Mouse (Mus musculus) testis, adult 2 months (tissue): ENCODE data around the gene Rap1gap2. TPM values are rescaled to one million over a fixed set of nuclear protein-coding genes. Genes with fewer than 3 reads are reported as not detected.

Source experiments
- H3K27ac ChIP-seq: fragments of 200-500 bp; 2 replicates; pipeline ENCODE4 v1.5.1; 2012; ENCODE audit warnings: low read depth, low read length; ENCODE audit not compliant: control insufficient read depth, insufficient read depth
- H3K27me3 ChIP-seq: fragments of 200-500 bp; 2 replicates; pipeline ENCODE4 v1.6.1; 2012; ENCODE audit warnings: mild to moderate bottlenecking, low read length, moderate library complexity; ENCODE audit not compliant: control insufficient read depth, insufficient read depth
- H3K36me3 ChIP-seq: fragments of 200-500 bp; 2 replicates; pipeline ENCODE4 v1.6.1; 2012; ENCODE audit warnings: mild to moderate bottlenecking, low read length; ENCODE audit not compliant: control insufficient read depth, insufficient read depth
- H3K4me1 ChIP-seq: fragments of 200-500 bp; 2 replicates; pipeline ENCODE4 v1.6.1; 2012; ENCODE audit warnings: low read length; ENCODE audit not compliant: control insufficient read depth, insufficient read depth
- H3K4me3 ChIP-seq: fragments of 200-500 bp; 2 replicates; pipeline ENCODE4 v1.5.1; 2012; ENCODE audit warnings: low read depth, mild to moderate bottlenecking, low read length, moderate library complexity, mixed read lengths; ENCODE audit not compliant: control insufficient read depth
- CTCF ChIP-seq: fragments of 200-500 bp; IDR thresholded peaks from 2 replicates; pipeline ENCODE4 v1.5.1; 2012; ENCODE audit warnings: low read depth, mild to moderate bottlenecking, inconsistent platforms, low read length, moderate library complexity; ENCODE audit not compliant: control insufficient read depth, insufficient read depth, insufficient replicate concordance
- POLR2A ChIP-seq: fragments of 200-500 bp; IDR thresholded peaks from 2 replicates; pipeline ENCODE4 v1.6.1; 2012; ENCODE audit warnings: low read depth, mild to moderate bottlenecking, inconsistent platforms, low read length, moderate library complexity; ENCODE audit not compliant: control insufficient read depth
- polyA plus RNA-seq: library from polyadenylated mRNA; depleted of rRNA; stranded (reverse); fragments of >200 nt; gene quantifications from 2 replicates; pipeline ENCODE4 v1.2.3, GENCODE M21; 2012

Gene Rap1gap2
- polyA plus RNA-seq, 1 experiment: 3.4 TPM

DNA sequence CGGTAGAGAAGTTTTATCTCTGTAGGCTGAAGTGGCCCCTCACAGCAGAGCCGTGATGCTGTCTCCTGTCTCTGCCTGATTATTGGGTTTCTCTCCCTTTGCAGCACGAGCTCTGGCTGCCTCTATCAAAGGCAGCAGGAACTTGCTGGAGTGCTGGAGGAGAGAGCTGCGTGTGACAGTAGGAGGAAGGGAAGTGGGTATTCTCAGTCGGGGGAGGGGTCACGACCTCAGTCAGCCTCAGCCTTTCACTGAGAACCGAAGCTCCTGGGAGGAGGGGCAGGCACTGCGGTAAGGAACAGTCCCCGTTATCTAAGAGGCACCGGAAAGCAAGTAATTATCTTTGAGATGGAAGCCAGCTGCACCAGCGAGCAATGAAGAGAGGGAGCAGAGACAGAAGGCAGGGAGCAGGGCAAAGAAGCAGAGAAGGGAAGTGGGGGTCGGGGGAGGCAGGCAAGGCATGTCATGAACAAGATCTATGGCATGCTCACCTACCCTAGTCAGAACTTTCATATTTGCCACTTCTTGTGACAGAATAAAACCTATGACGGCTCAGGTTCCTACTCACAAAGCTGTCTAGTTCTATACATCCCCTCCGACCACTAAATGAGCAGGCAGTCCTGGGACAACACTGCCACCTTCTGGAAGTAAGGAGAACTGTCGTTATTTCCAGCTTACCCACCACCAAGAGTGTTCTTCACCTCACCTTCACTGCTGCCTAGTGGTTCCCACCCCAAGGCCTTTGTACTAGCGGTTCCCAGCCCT lies 63.6 kb downstream of the Rap1gap2 start:
- Histone ChIP-seq H3K4me3 (peak overlapping the region; percentile 46), H3K27ac (no peak overlapping the region), H3K36me3 (no peaks in the 10 kb centered on the region), H3K27me3 (no peaks in the 10 kb centered on the region), H3K4me1 (peaks cover 4% of the 10 kb centered on the region; the same call in 1 of the 2 replicates)
- TF ChIP-seq POLR2A (no peak), CTCF (peak; percentile 59; the same call in 1 of the 2 replicates)

- Histone ChIP-seq H3K4me3 (no peak overlapping the region), H3K4me1 (peaks cover 4% of the 10 kb centered on the region; the same call in 1 of the 2 replicates), H3K27ac (no peak overlapping the region), H3K36me3 (no peaks in the 10 kb centered on the region), H3K27me3 (no peaks in the 10 kb centered on the region)
- no peak for TF ChIP-seq POLR2A
Observed at GRCm38 (mm10) chr11:74546165-74546564, 64.5 kb downstream of the Rap1gap2 start.

DNA sequence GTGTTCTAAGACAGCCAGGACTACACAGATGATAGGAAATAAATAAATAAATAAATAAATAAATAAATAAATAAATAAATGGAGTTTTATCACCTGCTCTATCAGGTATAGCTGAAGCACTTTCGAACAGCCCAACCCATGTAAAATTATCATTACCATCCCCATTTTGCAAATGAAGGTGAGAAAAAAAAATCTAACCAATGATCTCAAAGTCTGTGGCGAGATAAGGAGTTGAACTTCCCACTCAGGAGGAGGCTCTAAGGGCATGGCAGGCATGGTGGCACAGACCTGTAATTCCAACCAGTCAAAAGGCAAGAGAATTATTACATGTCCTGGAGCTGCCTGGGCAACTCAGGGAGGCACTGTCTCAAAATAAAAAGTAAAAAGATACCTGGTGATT lies 65.2 kb downstream of the Rap1gap2 start:
- Histone ChIP-seq H3K27ac (no peak overlapping the region), H3K27me3 (no peaks in the 10 kb centered on the region), H3K4me1 (peaks cover 4% of the 10 kb centered on the region; the same call in 1 of the 2 replicates), H3K4me3 (no peak overlapping the region), H3K36me3 (no peaks in the 10 kb centered on the region)
- TF ChIP-seq CTCF (no peak), POLR2A (no peak)

GRCm38 (mm10) chr11:74537352-74537751 lies 73.4 kb downstream of the Rap1gap2 start:
- Histone ChIP-seq H3K4me1 (no peaks in the 10 kb centered on the region), H3K36me3 (no peaks in the 10 kb centered on the region), H3K27me3 (no peaks in the 10 kb centered on the region), H3K27ac (no peak overlapping the region), H3K4me3 (no peak overlapping the region)
- TF ChIP-seq CTCF (no peak), POLR2A (no peak)

DNA sequence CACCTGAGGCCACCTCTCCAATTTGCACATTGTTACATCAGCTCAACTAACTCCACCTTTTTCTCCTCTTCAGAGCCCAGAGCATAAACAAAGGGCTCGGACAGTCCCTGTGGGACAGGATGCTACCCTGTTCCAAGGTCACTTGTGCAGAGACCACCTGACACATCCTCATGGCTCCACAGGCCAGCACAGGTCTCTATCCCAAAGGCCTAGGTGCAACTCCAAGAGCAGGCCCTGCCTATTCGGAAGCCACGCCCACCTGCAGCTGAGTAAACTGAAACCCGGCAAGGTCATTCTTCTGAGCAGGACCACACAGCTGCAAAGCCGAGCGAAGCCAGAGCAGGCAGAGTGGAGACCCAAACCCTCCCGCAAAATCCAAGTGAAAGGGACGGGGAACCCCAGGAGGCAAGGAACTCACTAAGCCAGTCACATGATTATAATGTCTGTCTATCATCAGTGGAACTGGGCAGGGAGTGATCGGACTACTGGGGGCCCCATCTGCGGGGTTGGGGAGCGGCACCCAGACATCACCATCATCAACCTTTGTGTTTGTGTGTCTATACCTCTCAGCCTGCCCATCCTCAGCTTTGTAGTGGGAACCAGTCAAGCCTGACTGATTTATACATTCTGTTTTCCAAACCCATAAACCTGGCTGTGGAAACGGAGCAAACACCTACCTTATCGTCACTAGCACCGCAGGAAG lies 74.4 kb downstream of the Rap1gap2 start:
- Histone ChIP-seq H3K4me3 (no peak overlapping the region), H3K27me3 (no peaks in the 10 kb centered on the region), H3K27ac (no peak overlapping the region), H3K36me3 (no peaks in the 10 kb centered on the region), H3K4me1 (no peaks in the 10 kb centered on the region)
- TF ChIP-seq CTCF: no peak
- TF ChIP-seq POLR2A: no peak

DNA sequence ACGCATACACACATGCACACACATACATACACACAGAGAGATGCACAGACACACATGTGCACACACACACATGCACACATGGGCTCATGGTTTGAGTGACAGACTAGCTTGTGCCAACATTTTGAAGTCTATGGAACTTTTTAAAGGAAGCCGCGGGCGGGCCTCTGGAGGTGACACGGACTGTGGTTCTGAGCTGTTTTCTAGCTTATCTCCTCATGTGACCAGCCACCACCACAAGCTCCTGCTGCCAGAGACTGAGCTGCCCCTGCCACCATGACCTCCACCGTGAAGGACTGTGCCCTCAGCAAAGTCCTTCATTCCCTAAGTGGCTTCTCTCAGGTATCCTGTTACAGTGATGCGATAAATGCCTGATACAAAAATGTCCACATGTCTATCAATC lies 76.3 kb downstream of the Rap1gap2 start:
- no peak for TF ChIP-seq CTCF
- H3K36me3 ChIP-seq: no peaks in the 10 kb centered on the region

DNA sequence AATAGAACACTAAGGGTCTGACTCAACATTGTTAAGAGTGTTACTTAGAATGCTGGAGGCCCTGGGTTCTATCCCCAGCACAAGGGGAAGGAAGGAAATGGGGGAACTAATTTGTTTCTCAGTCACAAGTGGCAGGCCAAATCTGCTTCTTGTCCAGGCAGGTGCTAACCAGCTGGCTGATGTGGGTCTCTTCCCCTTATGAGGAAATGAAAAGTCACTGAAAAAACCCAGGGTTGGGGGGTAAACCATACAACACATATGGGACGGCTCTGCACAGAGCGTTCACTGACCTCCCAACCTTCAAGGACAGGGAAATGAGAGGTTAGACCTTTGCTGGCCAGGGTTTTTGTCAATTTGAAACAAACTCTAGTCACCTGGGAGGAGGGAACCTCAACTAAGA lies 77.7 kb downstream of the Rap1gap2 start:
- no peak overlapping the region for H3K27ac ChIP-seq
- TF ChIP-seq POLR2A: no peak
- no peak for TF ChIP-seq CTCF
- no peaks in the 10 kb centered on the region for H3K36me3 ChIP-seq
- no peaks in the 10 kb centered on the region for H3K27me3 ChIP-seq
- H3K4me3 ChIP-seq: no peak overlapping the region
- H3K4me1 ChIP-seq: no peaks in the 10 kb centered on the region

More for the DNA sequence above, 76.3 kb downstream of the Rap1gap2 start:
- no peaks in the 10 kb centered on the region for H3K4me1 ChIP-seq
- no peaks in the 10 kb centered on the region for H3K27me3 ChIP-seq
- no peak overlapping the region for H3K27ac ChIP-seq
- no peak overlapping the region for H3K4me3 ChIP-seq
